Mouse (Mus musculus): ENCODE data around the gene 1810010H24Rik.

GRCm38 (mm10) chr11:106987384-106987783 is 38.1 kb upstream of the 1810010H24Rik start:
- TF ChIP-seq CTCF (IDR thresholded peaks at IDR 0.05 in 2 of 3, conservative IDR thresholded peaks at IDR 0.05 in 1 of 3; ENCODE audit: control insufficient read depth in 1 of 3, insufficient read depth in 1 of 3, low read depth in 2 of 3, low read length in 3 of 3, poor library complexity in 1 of 3, severe bottlenecking in 1 of 3), result no peak
- no peak for TF ChIP-seq EP300 (IDR thresholded peaks at IDR 0.05; ENCODE audit: low read depth in 1 of 2, low read length in 2 of 2)
- no peak for TF ChIP-seq CHD2 (IDR thresholded peaks at IDR 0.05; ENCODE audit: low read length)
- TF ChIP-seq ZMIZ1 (IDR thresholded peaks at IDR 0.05; ENCODE audit: low read depth, low read length), result peak; percentile 0; the same call in 1 of the 2 replicates
- no peak for TF ChIP-seq ZNF384 (IDR thresholded peaks at IDR 0.05; ENCODE audit: low read depth, low read length)
- no peak for TF ChIP-seq JUND (IDR thresholded peaks at IDR 0.05; ENCODE audit: low read depth, low read length)

All from MEL (cell line).